In genomic region chr2:93466314-93466713, GRCm38 (mm10) we compare ENCODE assay signal across 14 mouse cellular contexts.
"Had no signal": no experiment of that assay in that cellular context is flagged by ENCODE, and none has a peak within 500 bp of the region (broad histone marks: within the 10 kb centered on the region; RNA-seq: fewer than 3 reads in every experiment).

No protein-coding gene starts in this region.

- H3K9me3 ChIP-seq: intestine, embryonic 15.5 days; limb, embryonic 10.5 days; midbrain, embryonic 13.5 days; neural tube, embryonic 13.5 days had no signal

- H3K4me3 ChIP-seq: intestine, embryonic 15.5 days; left cerebral cortex, adult 2 months; limb, embryonic 10.5 days; midbrain, embryonic 13.5 days; myocyte; neural tube, embryonic 13.5 days had no signal

- DNase-seq: kidney, adult 2 months; kidney, postnatal 25 days; lung, adult 2 months; lung, postnatal 36 days; retina, postnatal 1 day; right cerebral cortex, postnatal 14 days; thymus, postnatal 14 days had no signal

- ATAC-seq: intestine, embryonic 15.5 days; lung, postnatal 0 days; midbrain, embryonic 13.5 days had no signal

- H3K4me2 ChIP-seq: intestine, embryonic 15.5 days; midbrain, embryonic 13.5 days; neural tube, embryonic 13.5 days had no signal

- H3K9ac ChIP-seq: intestine, embryonic 15.5 days; midbrain, embryonic 13.5 days; neural tube, embryonic 13.5 days had no signal

- H3K27me3 ChIP-seq: intestine, embryonic 15.5 days had no signal

- H3K27ac ChIP-seq: intestine, embryonic 15.5 days; left cerebral cortex, adult 2 months; limb, embryonic 10.5 days; midbrain, embryonic 13.5 days; neural tube, embryonic 13.5 days had no signal

- H3K36me3 ChIP-seq: intestine, embryonic 15.5 days; limb, embryonic 10.5 days; midbrain, embryonic 13.5 days; neural tube, embryonic 13.5 days had no signal
